Mouse (Mus musculus): Measurements from ENCODE around the gene Dnajc12.

DNA sequence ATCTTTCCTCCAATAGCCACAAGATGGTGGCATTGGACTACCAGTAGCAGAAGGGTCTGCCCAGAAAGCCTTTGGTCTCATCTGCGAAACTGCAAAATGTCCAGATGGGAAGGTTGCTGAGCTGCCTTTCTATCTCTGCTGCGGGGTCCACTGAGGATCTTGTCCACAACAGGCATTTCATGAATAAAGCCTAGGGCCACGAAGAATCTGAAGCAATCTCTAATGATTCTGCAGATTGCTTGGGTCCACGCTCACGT lies 40.4 kb downstream of the Dnajc12 start:
- TF ChIP-seq CTCF (IDR thresholded peaks at IDR 0.05; ENCODE audit: low read depth) (no peak), EP300 (IDR thresholded peaks at IDR 0.05; ENCODE audit: low read depth) (no peak)
